Mouse (Mus musculus): ENCODE measurements around the gene Thy1. TPM values are rescaled to one million over a fixed set of nuclear protein-coding genes. Genes with fewer than 3 reads are reported as not detected.
A peak's percentile ranks its signal among the peaks of the same experiment; 100 is the strongest.

Gene Thy1
- total and polyA plus RNA-seq, 3 experiments = 6.6 to 32.3 (median 15.5) TPM

GRCm38 (mm10) chr9:44066785-44067225 is 23.6 kb downstream of the Thy1 start, which contains the start of gene Usp2:
Gene Usp2, plus strand, starts transcription at chr9:44067021.
- intact Hi-C loops (cut with DNase I) = loop anchor here (1.0 kb wide), 1 partner anchor 83 kb away; no protein-coding TSS in a partner anchor
- Histone ChIP-seq H3K4me3 (peak within 1 kb of the TSS; percentile 53), H3K27ac (peak within 1 kb of the TSS; percentile 82), H3K36me3 (ENCODE audit: control insufficient read depth, insufficient read depth, low read length) (no peaks in the 10 kb centered on the region), H3K79me2 (replicated peaks; ENCODE audit: control insufficient read depth, insufficient read depth, low read length) (no peaks in the 10 kb centered on the region), H3K4me1 (ENCODE audit: control insufficient read depth, insufficient read depth, low read length) (peaks cover 3% of the 10 kb centered on the region; the same call in 1 of the 2 replicates), H3K9ac (ENCODE audit: low read depth, low read length) (peak within 1 kb of the TSS; percentile 83), H3K27me3 (ENCODE audit: control insufficient read depth, insufficient read depth, low read length) (no peaks in the 10 kb centered on the region)
- peak; percentile 99 to 100 for DNase-seq
- TF ChIP-seq CTCF (IDR thresholded peaks at IDR 0.05) = 0 out of 2 replicates have a peak, but pooled peaks have one; percentile 98
- peak; percentile 64 for TF ChIP-seq EP300 (IDR thresholded peaks at IDR 0.05; ENCODE audit: insufficient read depth, low read depth, low read length)
- peak; percentile 73 for TF ChIP-seq POLR2A (IDR thresholded peaks at IDR 0.05; ENCODE audit: insufficient read depth, low read depth, low read length)
- WGBS = under 1% methylated on average over 38 of the region's 38 CpGs

- Histone ChIP-seq H3K79me2 (replicated peaks; ENCODE audit: control insufficient read depth, insufficient read depth, low read length) (no peaks in the 10 kb centered on the region), H3K9ac (ENCODE audit: low read depth, low read length) (peak overlapping the region; percentile 83), H3K27me3 (ENCODE audit: control insufficient read depth, insufficient read depth, low read length) (no peaks in the 10 kb centered on the region), H3K4me1 (ENCODE audit: control insufficient read depth, insufficient read depth, low read length) (peaks cover 3% of the 10 kb centered on the region; the same call in 1 of the 2 replicates), H3K4me3 (peak overlapping the region; percentile 53), H3K36me3 (ENCODE audit: control insufficient read depth, insufficient read depth, low read length) (no peaks in the 10 kb centered on the region), H3K27ac (peak overlapping the region; percentile 82)
- 5% methylated on average over 15 of the region's 15 CpGs for WGBS
- TF ChIP-seq CTCF (IDR thresholded peaks at IDR 0.05) (no peak), EP300 (IDR thresholded peaks at IDR 0.05; ENCODE audit: insufficient read depth, low read depth, low read length) (no peak), POLR2A (IDR thresholded peaks at IDR 0.05; ENCODE audit: insufficient read depth, low read depth, low read length) (no peak)
- no peak for DNase-seq
- intact Hi-C loops (cut with DNase I) = no loop called here
Observed at GRCm38 (mm10) chr9:44067241-44067959, 24.2 kb downstream of the Thy1 start.

GRCm38 (mm10) chr9:44067960-44068330 is 24.8 kb downstream of the Thy1 start:
- WGBS = 66% methylated on average over 6 of the region's 6 CpGs
- TF ChIP-seq EP300 (IDR thresholded peaks at IDR 0.05; ENCODE audit: insufficient read depth, low read depth, low read length) = no peak
- TF ChIP-seq CTCF (IDR thresholded peaks at IDR 0.05) = no peak
- TF ChIP-seq POLR2A (IDR thresholded peaks at IDR 0.05; ENCODE audit: insufficient read depth, low read depth, low read length) = no peak
- intact Hi-C loops (cut with DNase I) = loop anchor here (2.0 kb wide), 1 partner anchor 21 kb away; no protein-coding TSS in a partner anchor
- no peak overlapping the region for H3K4me3 ChIP-seq
- H3K79me2 ChIP-seq (replicated peaks; ENCODE audit: control insufficient read depth, insufficient read depth, low read length) = no peaks in the 10 kb centered on the region
- H3K27me3 ChIP-seq (ENCODE audit: control insufficient read depth, insufficient read depth, low read length) = no peaks in the 10 kb centered on the region
- H3K4me1 ChIP-seq (ENCODE audit: control insufficient read depth, insufficient read depth, low read length) = peaks cover 3% of the 10 kb centered on the region; the same call in 1 of the 2 replicates
- H3K27ac ChIP-seq = no peak overlapping the region; the same call in 1 of the 2 replicates
- no peaks in the 10 kb centered on the region for H3K36me3 ChIP-seq (ENCODE audit: control insufficient read depth, insufficient read depth, low read length)
- no peak overlapping the region for H3K9ac ChIP-seq (ENCODE audit: low read depth, low read length)
- peak in 1 of 2 experiments; percentile 39 for DNase-seq

GRCm38 (mm10) chr9:44069252-44069651 is 26.1 kb downstream of the Thy1 start:
- TF ChIP-seq POLR2A (IDR thresholded peaks at IDR 0.05; ENCODE audit: insufficient read depth, low read depth, low read length) = peak; percentile 85
- TF ChIP-seq CTCF (IDR thresholded peaks at IDR 0.05) = no peak
- TF ChIP-seq EP300 (IDR thresholded peaks at IDR 0.05; ENCODE audit: insufficient read depth, low read depth, low read length) = no peak
- Histone ChIP-seq H3K36me3 (ENCODE audit: control insufficient read depth, insufficient read depth, low read length) (no peaks in the 10 kb centered on the region), H3K27ac (peak overlapping the region; percentile 80), H3K4me1 (ENCODE audit: control insufficient read depth, insufficient read depth, low read length) (peaks cover 3% of the 10 kb centered on the region; the same call in 1 of the 2 replicates), H3K4me3 (peak overlapping the region; percentile 39), H3K79me2 (replicated peaks; ENCODE audit: control insufficient read depth, insufficient read depth, low read length) (no peaks in the 10 kb centered on the region), H3K27me3 (ENCODE audit: control insufficient read depth, insufficient read depth, low read length) (no peaks in the 10 kb centered on the region), H3K9ac (ENCODE audit: low read depth, low read length) (peak overlapping the region; percentile 83)
- peak in 1 of 2 experiments; percentile 54 for DNase-seq
- intact Hi-C loops (cut with DNase I) = loop anchor here (2.0 kb wide), 1 partner anchor 20 kb away; no protein-coding TSS in a partner anchor
- WGBS = 13% methylated on average over 7 of the region's 7 CpGs

- WGBS = 54% methylated on average over 14 of the region's 14 CpGs
- Histone ChIP-seq H3K27ac (peak overlapping the region; percentile 80), H3K36me3 (ENCODE audit: control insufficient read depth, insufficient read depth, low read length) (no peaks in the 10 kb centered on the region), H3K79me2 (replicated peaks; ENCODE audit: control insufficient read depth, insufficient read depth, low read length) (no peaks in the 10 kb centered on the region), H3K4me1 (ENCODE audit: control insufficient read depth, insufficient read depth, low read length) (peaks cover 3% of the 10 kb centered on the region; the same call in 1 of the 2 replicates), H3K9ac (ENCODE audit: low read depth, low read length) (peak overlapping the region; percentile 58), H3K27me3 (ENCODE audit: control insufficient read depth, insufficient read depth, low read length) (no peaks in the 10 kb centered on the region), H3K4me3 (peak overlapping the region; percentile 39)
- TF ChIP-seq POLR2A (IDR thresholded peaks at IDR 0.05; ENCODE audit: insufficient read depth, low read depth, low read length) (no peak), EP300 (IDR thresholded peaks at IDR 0.05; ENCODE audit: insufficient read depth, low read depth, low read length) (no peak), CTCF (IDR thresholded peaks at IDR 0.05) (no peak)
- intact Hi-C loops (cut with DNase I) = loop anchor here (5.0 kb wide), 1 partner anchor 37 kb away; the partner anchor contains the start of gene C1qtnf5
- DNase-seq = peak in 1 of 2 experiments; percentile 35
Observed at GRCm38 (mm10) chr9:44070113-44070843, 27.1 kb downstream of the Thy1 start.
